Mouse (Mus musculus): ENCODE measurements around the gene Gm3233.
"Not testable (repeated sequence)": the region's sequence is repeated elsewhere in the genome, so short reads cannot be mapped to it uniquely, and the experiment has no call there.

Gene Gm3233

GRCm38 (mm10) chr10:77759582-77759981 is at the start of gene Gm3233:
Gene Gm3233 (minus strand): TSS chr10:77759682.
- DNase-seq (ENCODE audit: low spot score in 2 of 2), result not testable (repeated sequence)

GRCm38 (mm10) chr10:77804095-77804494 is 44.6 kb upstream of the Gm3233 start:
- DNase-seq (ENCODE audit: low spot score in 2 of 2), result no peak

GRCm38 (mm10) chr10:77798921-77799508 is 39.5 kb upstream of the Gm3233 start, which contains the start of gene Gm19668:
Gene Gm19668 (minus strand): TSS chr10:77799133.
- DNase-seq (ENCODE audit: low spot score in 2 of 2), result no peak

GRCm38 (mm10) chr10:77798164-77798920 is 38.9 kb upstream of the Gm3233 start:
- DNase-seq (ENCODE audit: low spot score in 2 of 2), result not testable (repeated sequence)

GRCm38 (mm10) chr10:77797677-77798076 is 38.2 kb upstream of the Gm3233 start:
- DNase-seq (ENCODE audit: low spot score in 2 of 2), result no peak

- no peak for DNase-seq (ENCODE audit: low spot score in 2 of 2)
Observed at GRCm38 (mm10) chr10:77794976-77795375, 35.5 kb upstream of the Gm3233 start, which contains the start of gene Gm9639. Gene Gm9639 (minus strand): TSS chr10:77795076.

GRCm38 (mm10) chr10:77788621-77789020 is 29.1 kb upstream of the Gm3233 start:
- no peak for DNase-seq (ENCODE audit: low spot score in 2 of 2)

GRCm38 (mm10) chr10:77787876-77788275 is 28.4 kb upstream of the Gm3233 start, which contains the start of gene Gm7137:
Gene Gm7137 (minus strand): TSS chr10:77788200.
- not testable (repeated sequence) for DNase-seq (ENCODE audit: low spot score in 2 of 2)

GRCm38 (mm10) chr10:77783396-77783795 is 23.9 kb upstream of the Gm3233 start:
- not testable (repeated sequence) for DNase-seq (ENCODE audit: low spot score in 2 of 2)

GRCm38 (mm10) chr10:77782442-77782841 is 23.0 kb upstream of the Gm3233 start, which contains the start of gene Gm3250:
Gene Gm3250 (minus strand): TSS chr10:77782542.
- DNase-seq (ENCODE audit: low spot score in 2 of 2), result not testable (repeated sequence)

GRCm38 (mm10) chr10:77776844-77777243 is 17.4 kb upstream of the Gm3233 start, which contains the start of gene Gm7138:
Gene Gm7138 (minus strand): TSS chr10:77776944.
- not testable (repeated sequence) for DNase-seq (ENCODE audit: low spot score in 2 of 2)

GRCm38 (mm10) chr10:77772142-77772541 is 12.7 kb upstream of the Gm3233 start:
- not testable (repeated sequence) for DNase-seq (ENCODE audit: low spot score in 2 of 2)

GRCm38 (mm10) chr10:77771225-77771624 is 11.7 kb upstream of the Gm3233 start, which contains the start of gene Gm3238:
Gene Gm3238 (minus strand): TSS chr10:77771325.
- not testable (repeated sequence) for DNase-seq (ENCODE audit: low spot score in 2 of 2)

GRCm38 (mm10) chr10:77769727-77770126 is 10.2 kb upstream of the Gm3233 start:
- no peak for DNase-seq (ENCODE audit: low spot score in 2 of 2)

GRCm38 (mm10) chr10:77753448-77753847 is 6.0 kb downstream of the Gm3233 start:
- DNase-seq (ENCODE audit: low spot score in 2 of 2), result no peak

GRCm38 (mm10) chr10:77752312-77752711 is 7.2 kb downstream of the Gm3233 start:
- DNase-seq (ENCODE audit: low spot score in 2 of 2), result not testable (repeated sequence)

- DNase-seq (ENCODE audit: low spot score in 2 of 2), result not testable (repeated sequence)
Observed at GRCm38 (mm10) chr10:77751254-77751653, 8.2 kb downstream of the Gm3233 start, which contains the start of gene Gm9736. Gene Gm9736 (minus strand): TSS chr10:77751354.

GRCm38 (mm10) chr10:77750686-77751085 is 8.8 kb downstream of the Gm3233 start:
- DNase-seq (ENCODE audit: low spot score in 2 of 2), result not testable (repeated sequence)

GRCm38 (mm10) chr10:77741924-77742688 is 17.4 kb downstream of the Gm3233 start, which contains the start of gene Gm18596:
Gene Gm18596 (minus strand): TSS chr10:77742638.
- not testable (repeated sequence) for DNase-seq (ENCODE audit: low spot score in 2 of 2)

- no peak for DNase-seq (ENCODE audit: low spot score in 2 of 2)
Observed at GRCm38 (mm10) chr10:77738929-77739328, 20.6 kb downstream of the Gm3233 start.

- no peak for DNase-seq (ENCODE audit: low spot score in 2 of 2)
Observed at GRCm38 (mm10) chr10:77735928-77736327, 23.6 kb downstream of the Gm3233 start.

GRCm38 (mm10) chr10:77729241-77729640 is 30.2 kb downstream of the Gm3233 start:
- no peak for DNase-seq (ENCODE audit: low spot score in 2 of 2)

All from frontal cortex, postnatal 14 days (tissue).